Mouse (Mus musculus): ENCODE measurements at regions not wholly inside any gene's neighbourhood (a gene's known extent, or its start where the extent isn't known, plus 50 kb on each side); places are given as distances from the start of the nearest gene placed in this dataset.

GRCm38 (mm10) chr14:36617987-36618386 is 350.6 kb downstream of the Ccser2 start:
- Histone ChIP-seq H3K27ac (peak overlapping the region; percentile 79), H3K36me3 (no peaks in the 10 kb centered on the region), H3K9ac (no peak overlapping the region; the same call in 1 of the 2 replicates), H3K27me3 (replicated peaks) (no peaks in the 10 kb centered on the region), H3K4me1 (peaks cover 38% of the 10 kb centered on the region), H3K4me2 (peak overlapping the region; percentile 47), H3K4me3 (no peak overlapping the region), H3K9me3 (replicated peaks) (no peaks in the 10 kb centered on the region)
- ATAC-seq, result peak; percentile 76
- WGBS (ENCODE audit: insufficient replicate concordance), result 43% methylated on average over 5 of the region's 5 CpGs

DNA sequence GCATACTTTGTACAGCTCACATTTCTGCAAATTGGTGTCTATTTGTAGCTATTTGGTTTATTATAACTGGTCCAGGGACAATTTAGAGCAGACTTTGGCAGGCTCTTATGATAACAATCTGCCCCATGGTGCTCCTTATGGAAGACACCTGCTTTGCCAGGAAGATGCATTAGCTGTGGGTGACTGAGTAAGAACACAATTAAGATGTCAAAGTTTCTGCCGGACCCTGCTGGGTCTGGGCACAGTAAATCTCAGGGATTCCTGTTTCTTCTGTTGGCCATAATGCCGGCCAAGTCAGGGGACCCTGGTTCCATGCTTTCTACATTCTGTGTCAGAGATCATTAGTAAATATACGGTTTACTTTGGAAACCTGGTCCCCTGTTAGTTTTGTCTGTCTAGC is 353.7 kb downstream of the Ccser2 start:
- peaks cover 47% of the 10 kb centered on the region for H3K4me1 ChIP-seq
- no peak for ATAC-seq

DNA sequence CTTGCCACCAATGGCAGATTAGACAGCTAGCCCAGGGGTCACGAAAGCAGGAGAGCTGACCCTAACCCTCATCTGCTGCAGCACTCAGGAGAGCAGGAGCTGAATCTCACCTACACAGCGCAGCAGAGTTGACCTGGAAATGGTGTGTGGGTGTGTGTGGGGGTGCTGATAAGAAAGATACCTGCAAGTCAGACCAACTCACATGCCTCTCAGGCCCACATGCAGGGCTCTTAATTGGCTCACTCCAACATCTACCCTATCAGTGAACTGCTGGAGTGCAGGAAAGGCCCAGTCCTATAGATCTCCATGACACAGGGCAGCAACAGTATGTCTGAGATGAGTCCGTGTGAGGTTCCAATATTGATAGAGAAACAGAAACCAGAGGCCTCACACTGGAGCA is 355.7 kb downstream of the Ccser2 start:
- ATAC-seq, result peak; percentile 97
- peak overlapping the region; percentile 57 for H3K27ac ChIP-seq
- 40% methylated on average over 3 of the region's 3 CpGs for WGBS (ENCODE audit: insufficient replicate concordance)

More for the DNA sequence above, 353.7 kb downstream of the Ccser2 start:
- Histone ChIP-seq H3K4me2 (no peak overlapping the region), H3K36me3 (no peaks in the 10 kb centered on the region), H3K9me3 (replicated peaks) (no peaks in the 10 kb centered on the region), H3K27me3 (replicated peaks) (no peaks in the 10 kb centered on the region), H3K4me3 (no peak overlapping the region), H3K9ac (no peak overlapping the region), H3K27ac (no peak overlapping the region)
- WGBS (ENCODE audit: insufficient replicate concordance), result 85% methylated on average over 3 of the region's 3 CpGs

GRCm38 (mm10) chr14:36584065-36584635 is 384.4 kb downstream of the Ccser2 start:
- H3K27me3 ChIP-seq (replicated peaks), result no peaks in the 10 kb centered on the region
- no peaks in the 10 kb centered on the region for H3K36me3 ChIP-seq
- H3K4me1 ChIP-seq, result peaks cover 7% of the 10 kb centered on the region
- H3K4me2 ChIP-seq, result no peak overlapping the region
- no peaks in the 10 kb centered on the region for H3K9me3 ChIP-seq (replicated peaks)
- peak; percentile 48 for ATAC-seq
- no peak overlapping the region for H3K9ac ChIP-seq
- no peak overlapping the region for H3K4me3 ChIP-seq
- H3K27ac ChIP-seq, result peak overlapping the region; percentile 63
- 51% methylated on average over 4 of the region's 4 CpGs for WGBS (ENCODE audit: insufficient replicate concordance)

More for the DNA sequence above, 355.7 kb downstream of the Ccser2 start:
- Histone ChIP-seq H3K4me1 (peaks cover 28% of the 10 kb centered on the region), H3K9me3 (replicated peaks) (no peaks in the 10 kb centered on the region), H3K27me3 (replicated peaks) (no peaks in the 10 kb centered on the region), H3K9ac (no peak overlapping the region), H3K36me3 (no peaks in the 10 kb centered on the region), H3K4me2 (peak overlapping the region; percentile 23; the same call in 1 of the 2 replicates), H3K4me3 (no peak overlapping the region)

DNA sequence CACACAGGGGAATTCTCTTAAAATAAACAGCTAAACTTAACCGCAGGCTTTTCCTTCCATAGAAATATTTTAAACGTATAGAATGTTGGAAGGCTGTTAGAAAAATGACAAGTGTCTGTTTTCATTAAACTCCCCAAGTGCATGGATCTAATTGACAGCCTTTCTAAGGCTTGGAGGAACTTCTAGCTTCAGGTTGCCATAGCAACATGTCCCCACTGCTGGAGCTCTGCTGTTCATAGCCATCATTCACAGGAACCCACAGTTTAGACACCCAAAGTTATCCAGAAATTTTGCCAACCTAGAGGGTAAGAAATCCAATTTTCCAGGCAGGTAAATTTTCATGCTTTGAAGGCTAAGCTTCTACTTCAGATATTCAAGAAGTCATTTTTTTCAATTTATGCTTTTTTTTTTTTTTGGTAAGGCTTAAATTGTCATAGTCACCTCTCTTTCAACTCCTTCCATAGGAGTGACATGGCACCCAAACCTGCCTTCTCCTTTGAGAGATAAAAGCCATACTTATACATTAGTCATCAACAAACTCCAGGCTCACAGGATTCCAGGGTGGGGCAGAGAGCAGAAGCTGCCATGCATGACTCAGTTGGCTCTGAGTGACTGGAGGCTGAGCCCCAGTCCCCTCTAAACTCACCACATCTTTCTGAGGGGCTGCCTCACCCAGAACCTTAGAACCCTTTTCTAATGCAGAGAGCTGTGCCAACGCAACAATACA is 385.1 kb downstream of the Ccser2 start:
- WGBS (ENCODE audit: insufficient replicate concordance), result 74% methylated on average over 3 of the region's 3 CpGs
- Histone ChIP-seq H3K36me3 (no peaks in the 10 kb centered on the region), H3K9me3 (replicated peaks) (no peaks in the 10 kb centered on the region), H3K9ac (no peak overlapping the region), H3K4me1 (peaks cover 7% of the 10 kb centered on the region), H3K4me2 (no peak overlapping the region), H3K27ac (peak overlapping the region; percentile 63), H3K27me3 (replicated peaks) (no peaks in the 10 kb centered on the region), H3K4me3 (no peak overlapping the region)
- ATAC-seq, result peak; percentile 94

- ATAC-seq, result no peak
- Histone ChIP-seq H3K9ac (no peak overlapping the region), H3K9me3 (replicated peaks) (no peaks in the 10 kb centered on the region), H3K4me2 (no peak overlapping the region), H3K4me3 (no peak overlapping the region), H3K27ac (no peak overlapping the region), H3K36me3 (no peaks in the 10 kb centered on the region), H3K4me1 (no peaks in the 10 kb centered on the region), H3K27me3 (replicated peaks) (no peaks in the 10 kb centered on the region)
- WGBS (ENCODE audit: insufficient replicate concordance), result 53% methylated on average over 3 of the region's 3 CpGs
Observed at GRCm38 (mm10) chr14:36563229-36563865, 405.2 kb downstream of the Ccser2 start.

GRCm38 (mm10) chr14:36537402-36537801 is 431.2 kb downstream of the Ccser2 start:
- WGBS (ENCODE audit: insufficient replicate concordance), result 81% methylated on average over 5 of the region's 5 CpGs
- no peak overlapping the region for H3K4me3 ChIP-seq
- H3K4me1 ChIP-seq, result no peaks in the 10 kb centered on the region
- no peaks in the 10 kb centered on the region for H3K27me3 ChIP-seq (replicated peaks)
- no peak overlapping the region for H3K9ac ChIP-seq
- H3K9me3 ChIP-seq (replicated peaks), result no peaks in the 10 kb centered on the region
- H3K36me3 ChIP-seq, result no peaks in the 10 kb centered on the region
- ATAC-seq, result no peak
- H3K4me2 ChIP-seq, result no peak overlapping the region
- no peak overlapping the region for H3K27ac ChIP-seq

DNA sequence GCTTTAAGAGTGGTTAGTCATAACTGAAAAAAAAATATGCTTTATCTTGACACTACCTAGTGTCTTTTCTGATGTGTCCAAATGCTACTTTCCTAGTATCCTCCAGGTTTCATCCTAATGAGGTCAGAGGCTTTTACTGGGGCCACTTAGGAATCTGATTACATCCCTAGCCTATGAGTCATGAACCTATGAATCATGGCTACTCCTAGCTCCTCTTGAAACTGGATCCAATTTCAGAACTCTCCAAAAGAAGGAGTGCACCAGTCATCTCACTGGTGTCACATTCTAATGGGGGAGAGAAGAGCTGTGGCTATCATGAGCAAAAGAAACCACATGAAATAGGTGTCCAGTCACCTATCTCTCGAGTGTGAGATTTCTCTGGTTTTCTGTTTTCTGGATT is 432.6 kb downstream of the 4930474N05Rik start:
- Histone ChIP-seq H3K4me3 (no peak overlapping the region), H3K9me3 (replicated peaks) (no peaks in the 10 kb centered on the region), H3K4me2 (no peak overlapping the region), H3K4me1 (no peaks in the 10 kb centered on the region), H3K27ac (no peak overlapping the region), H3K27me3 (replicated peaks) (no peaks in the 10 kb centered on the region), H3K36me3 (no peaks in the 10 kb centered on the region), H3K9ac (no peak overlapping the region)
- ATAC-seq, result no peak
- 35% methylated on average over 1 of the region's 1 CpGs for WGBS (ENCODE audit: insufficient replicate concordance)

- H3K4me1 ChIP-seq, result no peaks in the 10 kb centered on the region
- ATAC-seq, result no peak
- H3K9ac ChIP-seq, result no peak overlapping the region
- no peaks in the 10 kb centered on the region for H3K36me3 ChIP-seq
- no peaks in the 10 kb centered on the region for H3K9me3 ChIP-seq (replicated peaks)
- no peak overlapping the region for H3K4me3 ChIP-seq
- H3K27ac ChIP-seq, result no peak overlapping the region
- no peaks in the 10 kb centered on the region for H3K27me3 ChIP-seq (replicated peaks)
- H3K4me2 ChIP-seq, result no peak overlapping the region
Observed at GRCm38 (mm10) chr14:36525591-36526037, 430.9 kb downstream of the 4930474N05Rik start.

GRCm38 (mm10) chr14:36502076-36502994 is 407.6 kb downstream of the 4930474N05Rik start:
- no peak for ATAC-seq
- H3K27me3 ChIP-seq (replicated peaks), result no peaks in the 10 kb centered on the region
- no peak overlapping the region for H3K4me2 ChIP-seq
- H3K4me1 ChIP-seq, result no peaks in the 10 kb centered on the region
- H3K36me3 ChIP-seq, result no peaks in the 10 kb centered on the region
- no peak overlapping the region for H3K27ac ChIP-seq
- no peak overlapping the region for H3K4me3 ChIP-seq
- 40% methylated on average over 2 of the region's 2 CpGs for WGBS (ENCODE audit: insufficient replicate concordance)
- H3K9me3 ChIP-seq (replicated peaks), result no peaks in the 10 kb centered on the region
- H3K9ac ChIP-seq, result no peak overlapping the region

DNA sequence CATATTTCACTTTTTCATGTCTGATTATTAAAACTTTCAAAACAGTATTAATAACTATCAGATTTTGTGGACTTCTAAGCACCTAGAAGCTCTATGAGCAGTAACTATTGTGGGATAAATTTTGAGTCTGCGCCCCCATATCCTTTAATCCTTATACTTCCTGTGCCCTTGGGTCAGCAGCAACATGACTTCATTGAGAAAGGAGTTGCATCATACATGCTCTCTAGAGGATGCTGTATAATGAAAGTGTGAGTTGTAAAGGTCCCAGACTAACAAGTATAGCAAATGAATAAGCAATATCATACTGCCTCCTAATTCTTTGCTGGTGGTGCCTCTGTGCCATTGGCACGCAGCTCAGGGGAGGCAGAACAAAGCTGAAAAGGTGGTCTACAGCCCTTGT is 404.6 kb downstream of the 4930474N05Rik start:
- WGBS (ENCODE audit: insufficient replicate concordance), result 55% methylated on average over 2 of the region's 2 CpGs
- no peaks in the 10 kb centered on the region for H3K9me3 ChIP-seq (replicated peaks)

GRCm38 (mm10) chr14:36485499-36485898 is 390.8 kb downstream of the 4930474N05Rik start:
- H3K4me3 ChIP-seq, result no peak overlapping the region
- H3K27me3 ChIP-seq (replicated peaks), result no peaks in the 10 kb centered on the region
- ATAC-seq, result no peak
- no peaks in the 10 kb centered on the region for H3K36me3 ChIP-seq
- H3K4me1 ChIP-seq, result no peaks in the 10 kb centered on the region
- no peaks in the 10 kb centered on the region for H3K9me3 ChIP-seq (replicated peaks)
- no peak overlapping the region for H3K4me2 ChIP-seq
- no peak overlapping the region for H3K27ac ChIP-seq
- no peak overlapping the region for H3K9ac ChIP-seq

More for the DNA sequence above, 404.6 kb downstream of the 4930474N05Rik start:
- no peak for ATAC-seq
- H3K4me2 ChIP-seq, result no peak overlapping the region
- no peak overlapping the region for H3K27ac ChIP-seq
- H3K4me3 ChIP-seq, result no peak overlapping the region
- no peak overlapping the region for H3K9ac ChIP-seq
- no peaks in the 10 kb centered on the region for H3K27me3 ChIP-seq (replicated peaks)
- no peaks in the 10 kb centered on the region for H3K36me3 ChIP-seq
- H3K4me1 ChIP-seq, result no peaks in the 10 kb centered on the region
